ENCODE assay signal across 12 mouse cellular contexts in the genomic region with DNA sequence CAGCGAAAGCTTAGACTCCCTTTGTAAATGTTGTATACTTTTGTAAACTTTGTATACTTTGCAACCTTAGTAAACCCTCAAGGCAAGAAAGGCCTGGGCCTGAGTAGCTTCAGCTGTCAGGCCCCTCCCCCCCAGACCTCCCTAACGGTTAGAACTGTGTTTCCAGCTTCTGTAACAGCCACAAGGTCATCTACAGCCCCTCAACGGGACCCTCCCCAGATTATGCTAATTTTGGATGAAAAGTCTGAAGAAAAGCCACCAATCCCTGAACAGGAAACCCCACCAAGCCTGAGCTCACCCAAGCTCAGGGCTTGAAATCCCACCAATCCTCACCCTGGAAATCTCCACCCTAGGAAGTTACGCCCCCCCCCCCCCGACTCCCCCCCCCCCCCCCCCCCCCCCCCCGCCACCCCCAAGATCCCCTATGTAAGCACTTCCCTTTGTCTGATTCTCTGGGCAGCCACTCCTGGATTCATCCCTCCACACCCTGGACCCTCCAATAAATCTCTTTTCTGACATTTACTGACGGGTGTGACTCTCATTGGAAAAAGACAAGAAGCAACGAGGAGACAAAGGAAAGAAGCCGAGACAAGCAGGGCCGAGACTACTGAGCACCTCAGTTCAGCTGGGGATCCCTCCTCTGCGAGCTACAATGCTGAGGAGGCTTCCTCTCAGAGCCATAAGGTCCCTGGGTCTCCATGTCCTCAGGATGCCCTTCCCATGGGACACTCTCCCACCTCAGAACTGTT. TPM values are rescaled to one million over a fixed set of nuclear protein-coding genes. Genes with fewer than 3 reads are reported as not detected.
DNase-seq lines count a peak whose midpoint lies in the region; ATAC-seq and TF ChIP-seq lines count a peak whose summit lies in the region.
"Had no signal": no experiment of that assay in that cellular context is flagged by ENCODE, and none has a peak within 500 bp of the region (broad histone marks: within the 10 kb centered on the region; RNA-seq: fewer than 3 reads in every experiment).

No protein-coding gene starts in this region.

- H3K4me1 ChIP-seq in heart, embryonic 11.5 days (ENCODE audit: control insufficient read depth, insufficient read depth, low read length) = no peaks in the 10 kb centered on the region
- H3K4me1 ChIP-seq in forebrain, embryonic 16.5 days (replicated peaks; ENCODE audit: control insufficient read depth, insufficient read depth, low read length) = peaks cover 10% of the 10 kb centered on the region

- intact Hi-C loops in heart, postnatal 36 days (cut with DNase I) = loop anchor here (10.0 kb wide), 1 partner anchor 70 kb away; no protein-coding TSS in a partner anchor

- no peak for TF ChIP-seq CTCF in brain, embryonic 14.5 days (IDR thresholded peaks at IDR 0.05; ENCODE audit: borderline replicate concordance, extremely low read depth, insufficient read depth, insufficient read length)

- no peaks in the 10 kb centered on the region for H3K9me3 ChIP-seq in heart, embryonic 11.5 days (replicated peaks; ENCODE audit: control insufficient read depth, low read length)
- no peaks in the 10 kb centered on the region for H3K9me3 ChIP-seq in forebrain, embryonic 16.5 days (ENCODE audit: control insufficient read depth, low read length)
- H3K9me3 ChIP-seq: stomach, embryonic 15.5 days had no signal

- no peaks in the 10 kb centered on the region for H3K27me3 ChIP-seq in heart, embryonic 11.5 days (ENCODE audit: control insufficient read depth, insufficient read depth, low read length)
- no peaks in the 10 kb centered on the region for H3K27me3 ChIP-seq in forebrain, embryonic 16.5 days (replicated peaks; ENCODE audit: control insufficient read depth, insufficient read depth, low read length)
- H3K27me3 ChIP-seq: stomach, embryonic 15.5 days had no signal

- no peak overlapping the region for H3K9ac ChIP-seq in heart, embryonic 11.5 days (ENCODE audit: low read depth, low read length)
- peak overlapping the region; percentile 39; the same call in 1 of the 2 replicates for H3K9ac ChIP-seq in forebrain, embryonic 16.5 days (replicated peaks; ENCODE audit: low read depth, low read length)
- H3K9ac ChIP-seq: stomach, embryonic 15.5 days had no signal

- no peak overlapping the region for H3K27ac ChIP-seq in heart, embryonic 11.5 days (ENCODE audit: low read depth, low read length)
- no peak overlapping the region for H3K27ac ChIP-seq in forebrain, embryonic 16.5 days (ENCODE audit: low read length)
- H3K27ac ChIP-seq: stomach, embryonic 15.5 days had no signal

- H3K36me3 ChIP-seq in heart, embryonic 11.5 days (ENCODE audit: control insufficient read depth, insufficient read depth, low read length) = no peaks in the 10 kb centered on the region
- no peaks in the 10 kb centered on the region for H3K36me3 ChIP-seq in forebrain, embryonic 16.5 days (ENCODE audit: control insufficient read depth, insufficient read depth)
- H3K36me3 ChIP-seq: stomach, embryonic 15.5 days had no signal

- no peak for ATAC-seq in heart, embryonic 11.5 days (replicated peaks; ENCODE audit: insufficient number of reproducible peaks, low FRiP score, low TSS enrichment)
- peak; percentile 30; the same call in 1 of the 2 replicates for ATAC-seq in forebrain, embryonic 16.5 days

- TF ChIP-seq POLR2A in brain, embryonic 14.5 days (IDR thresholded peaks at IDR 0.05; ENCODE audit: borderline replicate concordance, extremely low read depth, insufficient read depth, insufficient read length, poor library complexity, severe bottlenecking) = no peak

- 22% methylated on average over 9 of the region's 11 CpGs for WGBS in heart, embryonic 11.5 days (ENCODE audit: insufficient replicate concordance)
- 22% methylated on average over 8 of the region's 11 CpGs for WGBS in forebrain, embryonic 16.5 days

- H3K4me3 ChIP-seq in heart, embryonic 11.5 days (ENCODE audit: low read depth, low read length) = no peak overlapping the region
- H3K4me3 ChIP-seq in forebrain, embryonic 16.5 days (replicated peaks; ENCODE audit: low read length) = no peak overlapping the region
- H3K4me3 ChIP-seq: erythroblast, embryonic 14.5 days; stomach, embryonic 15.5 days had no signal

- peak overlapping the region; percentile 74 for H3K4me2 ChIP-seq in heart, embryonic 11.5 days
- peak overlapping the region; percentile 70 for H3K4me2 ChIP-seq in forebrain, embryonic 16.5 days (ENCODE audit: low read length)

- DNase-seq in heart, postnatal 36 days = no peak
- DNase-seq in brain, embryonic 14.5 days (ENCODE audit: low read depth) = peak; percentile 40
- DNase-seq in mesoderm, embryonic 11.5 days (ENCODE audit: low read depth, low spot score) = peak; percentile 55
- DNase-seq in spleen, postnatal 10 days (ENCODE audit: low spot score in 2 of 2) = no peak
- no peak for DNase-seq in right cerebral cortex, postnatal 4 days
- no peak for DNase-seq in kidney, adult 8-10 months
- DNase-seq: lung, postnatal 10 days had no signal

RNA-seq across cellular contexts. Expression of a gene that starts 25.0 kb away (rescaled TPM):
- 28.4 and 29.1 TPM in 2 replicates for polyA plus RNA-seq in heart, embryonic 11.5 days (2014; fragmentation: Nextera tagmentation; extraction: Ambion mirVana)
- 1 to 10 TPM; 5.8 to 8.3 TPM for total RNA-seq in heart, postnatal 36 days (2021)
- polyA plus RNA-seq in brain, embryonic 14.5 days (2012; rRNA removed) = 24.7 and 33.6 TPM in 2 replicates
- 41.3 and 53.3 TPM in 2 replicates for polyA plus RNA-seq in forebrain, embryonic 16.5 days (2015; fragmentation: Nextera tagmentation; extraction: Ambion mirVana)
- total RNA-seq: hematopoietic stem cell, adult 5-6 weeks had no signal
- polyA plus RNA-seq: erythroblast, embryonic 14.5 days had no signal

RNA-seq across cellular contexts. Expression of a gene that starts 25.2 kb away (rescaled TPM):
- polyA plus RNA-seq in heart, embryonic 11.5 days (2014; fragmentation: Nextera tagmentation; extraction: Ambion mirVana) = 0.23 TPM in 1 of 2 replicates, not detected in the other
- under 1 TPM in 1 of 2 experiments, not detected in 1; 0.14 TPM for total RNA-seq in heart, postnatal 36 days (2021)
- polyA plus RNA-seq in brain, embryonic 14.5 days (2012; rRNA removed) = 0.23 TPM in 2 replicates
- polyA plus RNA-seq in forebrain, embryonic 16.5 days (2015; fragmentation: Nextera tagmentation; extraction: Ambion mirVana) = 0.09 and 0.17 TPM in 2 replicates
- total RNA-seq: hematopoietic stem cell, adult 5-6 weeks had no signal
- polyA plus RNA-seq: erythroblast, embryonic 14.5 days; stomach, embryonic 15.5 days had no signal

Comparison
In these comparisons a context has a peak if more than half of its experiments do, and no peak if none do; other contexts are left out.
1. DNase-seq: peak in brain, embryonic 14.5 days (single experiment) and mesoderm, embryonic 11.5 days (single experiment); none in heart, postnatal 36 days (0 of 2), spleen, postnatal 10 days (0 of 2), right cerebral cortex, postnatal 4 days (single experiment) and kidney, adult 8-10 months (0 of 2).